Mouse (Mus musculus) hindbrain, embryonic 13.5 days (tissue): Measurements from ENCODE around the gene Ppih. TPM values are rescaled to one million over a fixed set of nuclear protein-coding genes. Genes with fewer than 3 reads are reported as not detected.

ENCODE experiments used
- ATAC-seq: fragments of 200-750 bp; cut with Nextera tagmentation; 2 replicates; pipeline ENCODE4 v1.8.0; 2017; ENCODE audit warnings: moderate TSS enrichment; ENCODE audit not compliant: low FRiP score
- H3K27ac ChIP-seq: fragments of 300-500 bp; sonication (generic); 2 replicates; pipeline ENCODE4 v1.5.1; 2015; ENCODE audit warnings: inconsistent platforms, mild to moderate bottlenecking, moderate library complexity
- H3K27me3 ChIP-seq: fragments of 300-500 bp; sonication (generic); 2 replicates; pipeline ENCODE4 v1.6.1; 2015; ENCODE audit warnings: mild to moderate bottlenecking, inconsistent platforms
- H3K36me3 ChIP-seq: fragments of 300-500 bp; sonication (generic); 2 replicates; pipeline ENCODE4 v1.6.1; 2015; ENCODE audit warnings: mild to moderate bottlenecking, inconsistent platforms
- H3K4me1 ChIP-seq: fragments of 300-500 bp; sonication (generic); replicated peaks from 2 replicates; pipeline ENCODE4 v1.6.1; 2015; ENCODE audit warnings: inconsistent platforms
- H3K4me2 ChIP-seq: fragments of 300-500 bp; sonication (generic); 2 replicates; pipeline ENCODE4 v1.6.1; 2015; ENCODE audit warnings: inconsistent platforms, mild to moderate bottlenecking, moderate library complexity
- H3K4me3 ChIP-seq: fragments of 300-500 bp; sonication (generic); 2 replicates; pipeline ENCODE4 v1.5.1; 2015; ENCODE audit warnings: mild to moderate bottlenecking, inconsistent platforms
- H3K9ac ChIP-seq: fragments of 300-500 bp; sonication (generic); 2 replicates; pipeline ENCODE4 v1.6.1; 2015; ENCODE audit warnings: mild to moderate bottlenecking, inconsistent platforms
- H3K9me3 ChIP-seq: fragments of 300-500 bp; sonication (generic); 2 replicates; pipeline ENCODE4 v1.6.1; 2016; ENCODE audit warnings: inconsistent platforms
- WGBS: fragments of 180-500 bp; shearing (Covaris S2); methylation state at CpG from one replicate; pipeline ENCODE4 v1.1.7; 2015; 5-methylcytosine and 5-hydroxymethylcytosine counted together
- polyA plus RNA-seq: library from polyadenylated mRNA; unstranded; fragments of >200 nt; fragmentation: Nextera tagmentation; extraction: Ambion mirVana; gene quantifications from 2 replicates; pipeline ENCODE4 v1.2.1, GENCODE M21; 2015

The Ppih gene
- polyA plus RNA-seq, 1 experiment from 2014 or later, result 63.4 TPM

DNA sequence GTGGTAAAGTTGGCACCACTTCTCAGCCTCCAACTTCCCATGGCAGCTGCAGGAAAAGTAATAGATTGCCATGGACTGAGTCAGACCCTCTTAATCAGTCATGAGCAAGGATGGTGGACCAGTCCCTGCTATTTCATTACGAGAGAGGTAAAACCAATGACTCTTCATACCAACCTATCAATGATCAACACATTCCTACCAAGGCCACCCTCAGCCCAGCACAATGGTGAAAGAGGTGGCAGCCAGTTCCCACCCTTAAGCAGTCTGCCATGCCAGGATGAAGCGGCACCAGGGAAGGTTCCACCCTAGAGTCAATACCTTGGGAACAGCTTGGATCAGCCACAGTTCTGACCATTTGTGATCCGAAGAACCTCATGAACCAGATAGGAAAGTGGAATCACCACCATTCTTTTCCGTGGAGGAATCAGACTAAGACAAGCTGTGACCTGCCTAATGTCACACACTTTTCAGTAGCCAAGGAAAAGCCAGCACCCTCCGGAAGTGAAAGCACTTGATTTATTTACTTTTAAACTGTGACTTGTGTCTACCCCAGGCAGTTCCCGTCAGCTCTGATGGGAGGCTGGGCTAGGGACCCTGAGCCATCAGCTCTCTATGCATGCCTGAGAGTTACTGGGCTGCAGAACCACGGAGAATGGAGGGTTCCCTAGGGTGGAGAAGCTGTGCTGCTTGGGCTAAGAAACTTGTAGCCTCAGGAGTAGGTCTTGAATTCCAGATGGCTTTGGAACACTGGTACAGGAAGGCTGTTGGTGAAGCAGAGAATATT, 68.1 kb downstream of the Ppih start:
- no peak for ATAC-seq
- Histone ChIP-seq H3K4me2 (no peak overlapping the region), H3K9ac (no peak overlapping the region), H3K27me3 (no peaks in the 10 kb centered on the region), H3K4me3 (no peak overlapping the region), H3K9me3 (no peaks in the 10 kb centered on the region), H3K27ac (no peak overlapping the region), H3K36me3 (peaks cover 15% of the 10 kb centered on the region), H3K4me1 (peaks cover 25% of the 10 kb centered on the region)
- WGBS, result 72% methylated on average over 7 of the region's 7 CpGs

Other genes starting within 250 kb of the Ppih start
- 94.4 and 96.5 TPM in 2 replicates for gene Slc2a1, start 211.8 kb downstream of the Ppih start, polyA plus RNA-seq
- 7.4 and 7.6 TPM in 2 replicates for gene Zfp691, start 146.4 kb downstream of the Ppih start, polyA plus RNA-seq
- 1.1 and 1.2 TPM in 2 replicates for gene Ermap, start 130.5 kb downstream of the Ppih start, polyA plus RNA-seq
- gene Svbp, start 125.2 kb downstream of the Ppih start, polyA plus RNA-seq, result 244 and 245 TPM in 2 replicates
- 0.39 and 0.43 TPM in 2 replicates for gene Tmem269, start 102.3 kb downstream of the Ppih start, polyA plus RNA-seq
- 32.5 and 33.4 TPM in 2 replicates for gene AU022252, start 87.8 kb downstream of the Ppih start, polyA plus RNA-seq
- gene P3h1, start 87.6 kb downstream of the Ppih start, polyA plus RNA-seq, result 12.2 and 13.2 TPM in 2 replicates
- gene Cldn19, start 65.1 kb downstream of the Ppih start, polyA plus RNA-seq, result 0.76 and 1.3 TPM in 2 replicates
- 817 and 857 TPM in 2 replicates for gene Ybx1, start 25.9 kb downstream of the Ppih start, polyA plus RNA-seq
- gene Ccdc30, start 95.0 kb upstream of the Ppih start, polyA plus RNA-seq, result 18.4 and 20.2 TPM in 2 replicates
- 21.5 and 21.8 TPM in 2 replicates for gene Ppcs, start 101.9 kb upstream of the Ppih start, polyA plus RNA-seq
- gene Zmynd12, start 102.3 kb upstream of the Ppih start, polyA plus RNA-seq, result 0.40 and 0.44 TPM in 2 replicates
- 19.9 and 21.0 TPM in 2 replicates for gene Rimkla, start 172.1 kb upstream of the Ppih start, polyA plus RNA-seq
- 25.4 and 26.7 TPM in 2 replicates for gene Foxj3, start 216.5 kb upstream of the Ppih start, polyA plus RNA-seq
- 5.5 and 8.0 TPM in 2 replicates for gene Frg2f1, start 219.0 kb upstream of the Ppih start, polyA plus RNA-seq